Mouse (Mus musculus) lung, postnatal 0 days (tissue): ENCODE measurements around the gene Adgrl1.

Experiments used
- CTCF ChIP-seq: IDR thresholded peaks from 2 replicates; pipeline ENCODE4 v1.5.1; 2016; ENCODE audit warnings: antibody characterized with exemption, mild to moderate bottlenecking
- EP300 ChIP-seq: IDR thresholded peaks from 2 replicates; pipeline ENCODE4 v1.6.1; 2016; ENCODE audit warnings: antibody characterized with exemption, mild to moderate bottlenecking, control low read depth

DNA sequence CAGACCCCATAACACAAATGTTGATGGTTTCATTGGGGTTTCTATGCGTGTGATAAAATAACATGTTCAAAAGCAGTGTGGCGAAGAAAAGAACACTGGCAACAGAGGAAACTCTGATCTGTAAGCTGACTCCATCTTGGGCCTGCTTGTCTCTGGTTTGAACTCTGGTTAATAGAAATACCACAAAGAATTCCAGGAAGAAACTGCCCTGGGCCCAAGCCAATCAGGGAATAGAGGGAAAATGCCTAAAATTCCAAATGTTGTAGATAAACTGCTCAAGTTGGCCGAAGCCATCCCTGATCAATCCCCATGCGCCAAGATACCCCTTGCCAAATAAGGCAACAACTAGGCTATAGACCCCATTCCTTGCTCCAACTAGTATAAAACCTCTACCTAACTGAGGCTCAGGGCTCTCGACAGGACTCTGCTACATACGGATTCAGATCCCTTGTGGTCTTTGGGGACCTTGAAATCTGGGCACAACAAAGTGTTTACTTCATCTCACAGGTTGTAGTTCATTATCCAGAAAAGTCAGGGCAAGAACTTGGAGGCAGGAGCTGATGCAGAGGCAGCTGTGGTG, 43.3 kb upstream of the Adgrl1 start:
- no peak for TF ChIP-seq CTCF
- TF ChIP-seq EP300: no peak
